Mouse (Mus musculus): ENCODE data around the gene Lim2. TPM values are rescaled to one million over a fixed set of nuclear protein-coding genes. Genes with fewer than 3 reads are reported as not detected.

The Lim2 gene
- polyA plus RNA-seq, 3 experiments from 2014 or later: not detected

DNA sequence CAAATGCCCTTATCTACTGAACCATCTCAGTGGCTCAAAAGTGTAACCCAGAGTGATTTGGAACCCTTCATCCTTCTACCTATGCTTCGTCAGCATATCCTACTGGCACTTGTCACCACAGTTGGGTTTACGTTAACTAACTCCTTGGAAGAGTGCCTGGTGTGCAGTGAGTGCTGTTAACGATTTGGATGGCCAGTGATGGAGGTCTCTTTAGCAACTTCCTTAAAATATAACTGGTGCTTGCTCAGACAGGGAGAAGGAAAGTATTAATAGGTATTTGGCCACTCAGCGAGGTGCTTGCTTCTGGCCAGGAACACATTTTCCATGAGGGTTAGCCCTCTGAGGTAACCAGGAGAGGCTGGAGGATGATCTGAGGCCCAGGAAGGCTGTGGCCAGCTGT lies 20.3 kb downstream of the Lim2 start:
- no peak for ATAC-seq

DNA sequence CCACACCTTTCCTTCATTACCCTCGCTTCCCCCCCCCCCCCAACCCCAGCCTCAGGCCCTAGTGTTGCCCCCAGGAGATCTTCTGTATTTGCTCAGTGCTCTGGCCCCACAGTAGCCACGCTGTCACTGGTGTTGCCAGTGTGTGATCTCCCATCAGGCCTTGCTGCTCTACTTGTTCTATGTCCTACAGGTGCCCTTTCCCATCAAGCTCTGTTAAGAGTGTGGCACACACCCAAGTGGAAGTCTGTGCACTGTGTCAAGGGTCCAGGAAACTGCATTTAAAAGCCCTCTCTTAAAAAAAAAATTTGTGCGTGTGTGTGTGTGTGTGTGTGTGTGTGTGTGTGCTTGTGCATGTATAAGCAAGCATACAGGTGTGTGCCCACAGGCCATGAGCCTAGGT lies 20.8 kb downstream of the Lim2 start:
- ATAC-seq: no peak

DNA sequence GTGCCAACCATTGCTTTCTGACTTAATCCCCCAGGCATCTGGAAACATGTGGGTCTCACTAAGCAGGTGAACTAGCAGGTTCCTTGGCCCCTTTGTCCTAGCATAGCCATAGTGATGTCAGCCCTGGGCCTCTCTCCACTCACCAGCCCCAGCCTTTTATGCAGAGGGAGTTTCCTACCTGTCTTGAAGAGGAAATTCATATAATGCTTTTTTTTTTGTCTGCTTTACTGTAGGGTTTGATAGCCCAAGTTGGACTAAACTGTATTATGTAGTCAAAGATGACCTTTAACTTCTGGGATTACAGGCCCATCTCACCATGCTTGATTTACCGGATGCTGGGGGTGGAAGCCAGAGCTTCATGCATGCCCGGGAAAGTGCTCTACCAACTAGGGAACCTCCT lies 22.3 kb downstream of the Lim2 start:
- no peak for ATAC-seq

DNA sequence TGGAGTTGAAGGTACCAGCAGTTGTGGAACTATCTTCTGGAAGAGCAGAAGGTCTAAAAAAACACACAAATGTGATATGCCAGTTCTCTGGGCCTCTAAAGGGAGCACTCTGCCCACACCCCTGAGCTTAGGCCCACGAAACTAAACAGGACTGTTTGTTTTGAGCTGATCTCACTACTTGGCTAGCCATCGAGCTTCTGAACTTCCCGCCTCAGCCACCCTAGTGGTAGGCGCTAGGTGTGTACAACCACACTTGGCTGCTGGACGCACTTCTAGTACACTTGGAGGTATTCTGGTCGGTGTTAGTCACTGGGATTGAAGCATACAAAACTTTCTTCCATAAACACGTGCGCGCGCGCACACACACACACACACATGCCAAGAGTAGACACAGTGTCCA lies 24.3 kb downstream of the Lim2 start:
- ATAC-seq: no peak

DNA sequence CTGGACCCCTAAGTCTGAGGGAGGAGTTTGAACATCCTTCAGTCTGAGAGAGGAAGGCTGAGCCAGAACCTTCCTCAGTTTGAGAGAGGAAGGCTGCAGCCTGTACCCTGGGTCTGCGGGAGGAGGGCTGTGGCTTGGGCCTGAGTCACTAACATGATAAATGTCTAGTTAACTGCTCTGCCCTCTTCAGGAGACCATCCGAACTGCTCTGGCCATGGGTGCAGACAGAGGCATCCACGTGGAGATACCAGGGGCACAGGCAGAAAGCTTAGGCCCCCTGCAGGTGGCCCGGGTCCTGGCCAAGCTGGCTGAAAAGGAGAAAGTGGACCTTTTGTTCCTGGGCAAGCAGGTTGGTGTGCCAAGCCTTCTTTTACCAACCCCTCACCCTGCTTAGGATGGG lies 25.1 kb downstream of the Lim2 start:
- no peak for ATAC-seq

DNA sequence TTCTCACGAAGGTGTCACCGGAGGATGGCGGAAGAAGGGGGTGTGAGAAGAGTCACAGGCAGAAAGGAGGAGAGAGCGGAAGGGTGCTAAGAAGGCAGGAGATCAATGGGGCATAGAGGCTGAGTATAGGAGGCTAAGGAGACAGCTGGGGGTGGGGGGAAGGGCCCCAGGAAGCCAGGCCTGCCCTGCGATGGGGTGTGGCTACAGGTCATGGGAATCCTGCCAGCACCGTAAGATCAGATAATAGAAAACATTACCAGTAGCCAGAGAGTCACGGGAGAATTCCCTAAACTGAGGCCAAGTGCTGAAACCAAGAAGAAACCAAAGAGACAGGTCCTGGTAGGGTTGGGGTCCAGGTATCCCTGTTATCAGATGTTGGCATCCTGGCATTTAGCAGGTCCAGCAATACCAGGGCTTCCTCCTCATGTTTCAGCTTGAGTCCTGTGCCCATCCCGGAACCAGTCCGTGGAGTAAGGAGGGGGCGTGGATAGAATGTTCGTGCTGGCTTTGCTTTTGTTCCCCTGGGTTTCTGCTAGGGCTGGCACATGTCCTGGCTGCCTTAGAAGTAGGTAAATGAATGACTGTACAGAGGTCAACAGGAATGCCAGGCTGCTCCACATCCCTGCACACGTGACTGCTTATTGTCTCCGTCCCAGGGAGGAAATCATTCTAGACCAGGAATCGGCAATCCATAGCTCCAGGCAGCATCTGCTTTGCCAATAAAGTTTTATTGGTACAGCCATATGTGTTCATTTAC lies 26.3 kb downstream of the Lim2 start:
- no peak for ATAC-seq

DNA sequence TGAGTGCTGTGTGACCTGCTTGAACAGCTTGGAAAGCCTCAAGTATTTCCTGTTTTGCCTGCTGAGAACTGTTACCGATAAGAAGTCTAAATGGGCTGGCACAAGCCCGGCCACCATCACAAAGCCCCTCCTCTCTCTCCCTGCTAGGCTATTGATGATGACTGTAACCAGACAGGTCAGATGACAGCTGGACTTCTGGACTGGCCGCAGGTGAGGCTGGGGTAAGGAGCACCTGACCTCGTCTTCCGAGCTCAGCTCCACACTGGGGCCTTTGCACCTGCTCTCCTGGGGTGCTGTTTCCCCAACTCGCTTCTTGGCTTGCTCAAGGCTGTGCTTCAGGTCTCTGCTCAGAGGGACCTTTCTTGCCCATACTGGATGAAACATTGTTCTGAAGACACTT lies 26.9 kb downstream of the Lim2 start:
- ATAC-seq: no peak

DNA sequence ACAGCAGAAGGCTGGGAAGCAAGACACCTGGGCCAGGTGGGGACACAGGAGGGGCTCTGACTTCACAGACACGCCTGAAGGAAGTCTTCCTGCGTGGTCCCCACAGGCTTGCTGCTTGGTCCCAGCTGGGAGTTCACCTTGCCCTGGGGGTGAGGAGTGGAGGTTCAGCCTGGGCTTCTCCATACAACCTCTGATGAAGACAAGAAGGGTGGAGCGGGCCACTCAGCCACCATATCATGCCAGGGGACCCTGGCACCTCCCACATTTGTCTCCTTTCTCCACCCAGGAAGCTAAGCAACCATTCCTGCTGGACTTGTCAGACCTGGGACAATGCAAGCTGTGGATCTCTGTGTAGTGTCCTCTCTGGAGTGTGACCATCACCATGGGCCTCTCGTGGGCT lies 35.4 kb downstream of the Lim2 start, which contains the start of gene Vsig10l:
TSS of gene Vsig10l (plus strand) at position 301 of the 400 bp plus-strand sequence.
- ATAC-seq: no peak

DNA sequence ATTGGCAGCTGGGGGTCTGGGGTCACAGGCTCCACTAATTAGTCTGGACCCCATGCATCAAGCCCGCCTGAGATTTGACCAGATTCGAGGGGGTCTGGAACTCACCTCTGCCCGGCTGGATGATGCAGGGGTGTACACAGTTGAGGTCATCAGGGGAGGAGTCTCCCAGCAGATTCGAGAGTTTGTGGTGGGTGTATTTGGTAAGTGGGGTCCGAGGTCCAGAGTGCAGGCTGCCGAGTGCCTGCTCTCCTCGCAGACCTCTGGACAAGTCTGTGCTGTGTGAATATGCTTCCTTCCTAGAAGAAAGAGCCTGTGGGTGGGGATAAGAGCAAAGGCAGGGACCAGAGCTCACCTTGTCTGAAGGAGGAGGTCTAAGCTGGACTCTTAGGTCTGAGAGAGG lies 36.5 kb downstream of the Lim2 start:
- no peak for ATAC-seq

DNA sequence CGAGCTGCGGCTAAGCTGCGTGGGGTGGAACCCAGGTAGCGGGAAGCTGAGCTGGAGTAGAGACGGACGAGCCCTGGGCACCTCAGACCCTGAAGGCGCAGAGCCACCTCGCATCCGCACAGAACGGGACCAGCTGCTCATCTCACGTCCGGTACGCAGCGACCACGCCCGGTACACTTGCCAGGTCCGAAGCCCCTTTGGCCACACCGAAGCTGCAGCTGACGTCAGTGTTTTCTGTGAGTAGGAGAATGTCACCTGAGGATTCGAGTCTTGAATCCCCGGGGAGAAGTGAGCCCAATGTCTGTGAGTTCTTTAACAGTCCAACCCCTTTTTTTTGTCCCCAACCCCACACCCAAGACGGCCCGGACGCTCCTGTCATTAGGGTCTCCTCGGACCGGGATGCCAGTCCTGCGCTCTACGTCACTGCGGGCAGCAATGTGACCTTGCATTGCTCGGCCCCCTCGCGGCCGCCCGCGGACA lies 37.4 kb downstream of the Lim2 start:
- no peak for ATAC-seq

DNA sequence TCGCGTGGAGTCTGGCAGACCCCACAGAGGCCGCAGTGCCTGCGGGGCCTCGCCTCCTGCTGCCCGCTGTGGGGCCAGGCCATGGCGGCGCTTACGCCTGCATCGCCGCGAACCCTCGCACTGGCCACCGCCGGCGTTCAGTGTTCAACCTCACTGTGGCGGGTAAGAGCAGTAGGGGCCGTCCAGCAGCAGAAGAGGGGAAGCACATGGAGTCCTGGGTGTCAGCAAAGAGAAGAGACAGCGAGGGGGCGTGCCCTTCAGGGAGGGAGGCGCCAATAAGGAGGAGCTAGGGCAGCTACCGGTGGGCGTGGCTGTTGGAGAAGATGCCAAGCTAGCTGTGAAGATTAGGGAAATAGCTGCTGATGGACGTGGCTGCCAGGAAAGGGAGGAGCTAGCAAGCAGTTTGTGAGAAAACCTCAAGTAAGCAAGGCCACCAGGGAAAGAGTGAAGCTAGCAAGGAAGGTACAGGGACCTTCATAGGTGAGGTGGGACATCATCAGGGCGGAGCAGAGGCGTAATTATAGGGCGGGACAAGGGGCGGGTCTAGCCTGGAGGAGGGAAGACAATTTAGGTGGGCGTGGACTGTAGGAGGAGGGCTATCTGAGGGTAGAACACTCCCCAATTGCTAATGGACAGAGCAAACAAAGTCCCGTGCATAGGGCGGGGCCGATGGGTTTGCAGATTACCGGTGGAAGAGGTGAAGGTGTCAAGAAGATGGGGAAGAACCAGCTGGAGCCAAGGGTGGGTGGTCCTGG lies 38.1 kb downstream of the Lim2 start:
- ATAC-seq: peak; percentile 84

DNA sequence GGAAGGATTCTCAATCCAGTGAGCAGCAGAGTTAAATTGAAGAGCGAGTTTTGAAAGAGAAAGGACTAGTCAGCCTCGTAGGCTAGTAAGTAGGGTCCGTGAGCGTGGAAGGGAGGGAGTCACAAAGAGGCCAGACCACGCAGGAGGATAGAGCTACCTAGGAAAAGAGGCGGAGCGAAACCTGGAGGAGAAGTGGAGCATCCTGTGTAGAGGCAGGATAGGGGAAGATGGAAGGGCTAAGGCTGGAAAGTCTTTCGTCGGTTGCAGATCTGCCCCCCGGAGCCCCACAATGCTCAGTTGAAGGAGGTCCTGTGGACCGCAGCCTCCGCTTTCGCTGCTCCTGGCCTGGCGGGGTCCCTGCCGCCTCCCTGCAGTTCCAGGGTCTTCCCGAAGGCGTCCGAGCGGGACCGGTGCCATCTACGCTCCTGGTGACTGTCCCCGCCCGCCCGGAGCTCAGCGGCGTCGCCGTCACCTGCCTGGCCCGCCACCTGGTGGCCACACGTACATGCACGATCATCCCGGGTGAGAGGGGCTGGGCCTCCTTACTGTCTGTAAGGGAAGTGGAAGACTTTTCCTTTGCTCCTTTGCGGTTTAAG lies 38.7 kb downstream of the Lim2 start:
- peak; percentile 69 for ATAC-seq

DNA sequence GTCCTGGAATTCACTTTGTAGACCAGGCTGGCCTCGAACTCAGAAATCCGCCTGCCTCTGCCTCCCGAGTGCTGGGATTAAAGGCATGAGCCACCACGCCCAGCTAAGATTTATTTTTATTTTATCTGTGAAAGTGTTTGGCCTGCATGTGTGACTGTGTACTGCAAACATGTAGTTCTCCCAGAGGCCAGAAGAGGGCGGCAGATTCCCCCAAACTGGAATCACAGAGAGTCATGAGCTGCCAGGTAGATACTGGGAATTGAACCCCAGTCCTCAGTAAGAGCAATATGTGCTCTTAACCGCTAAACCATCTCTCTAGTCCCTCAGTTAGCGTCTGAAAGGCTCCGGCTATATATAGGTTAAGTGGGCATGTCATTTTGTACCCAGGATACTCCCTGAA lies 42.9 kb downstream of the Lim2 start:
- ATAC-seq: no peak

DNA sequence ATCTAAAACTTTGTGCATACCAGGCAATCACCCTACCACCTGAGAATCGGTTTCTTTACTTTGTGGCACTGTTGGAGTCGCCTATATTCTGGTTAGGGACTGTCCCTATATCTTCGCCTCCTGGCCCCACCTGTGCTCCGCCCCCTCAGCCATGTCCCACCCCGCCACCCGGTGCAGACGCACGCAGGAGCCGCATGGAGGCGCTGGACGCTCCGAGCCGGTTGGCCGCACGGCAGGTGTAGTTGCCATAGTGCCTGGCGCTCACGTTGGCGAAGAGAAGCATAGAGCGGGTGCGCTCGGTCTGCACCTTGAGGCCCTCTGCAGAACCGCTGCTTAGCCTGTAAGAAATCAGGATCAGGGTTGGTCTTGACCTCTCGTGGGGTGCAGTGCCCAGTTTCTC lies 48.2 kb downstream of the Lim2 start:
- ATAC-seq: peak; percentile 86

DNA sequence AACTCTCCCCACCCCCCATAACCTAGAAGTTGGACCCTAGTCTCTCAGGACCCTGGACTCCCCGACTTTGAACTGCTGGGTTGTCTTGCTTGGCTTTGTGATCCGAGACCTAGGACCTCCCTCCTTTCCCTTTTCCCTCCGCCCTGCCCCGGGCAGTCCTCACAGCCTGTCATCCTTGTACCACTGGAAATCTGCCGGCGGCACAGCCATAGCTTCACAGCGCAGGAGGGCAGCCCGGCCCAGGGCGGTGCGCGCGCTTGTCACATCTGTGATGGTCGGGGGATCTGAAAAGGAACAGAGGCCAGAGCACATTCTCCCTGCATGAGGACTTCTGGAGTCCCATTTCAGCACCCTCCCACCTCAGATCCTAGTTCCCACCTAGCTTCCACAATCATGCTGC lies 48.9 kb downstream of the Lim2 start:
- ATAC-seq: no peak

DNA sequence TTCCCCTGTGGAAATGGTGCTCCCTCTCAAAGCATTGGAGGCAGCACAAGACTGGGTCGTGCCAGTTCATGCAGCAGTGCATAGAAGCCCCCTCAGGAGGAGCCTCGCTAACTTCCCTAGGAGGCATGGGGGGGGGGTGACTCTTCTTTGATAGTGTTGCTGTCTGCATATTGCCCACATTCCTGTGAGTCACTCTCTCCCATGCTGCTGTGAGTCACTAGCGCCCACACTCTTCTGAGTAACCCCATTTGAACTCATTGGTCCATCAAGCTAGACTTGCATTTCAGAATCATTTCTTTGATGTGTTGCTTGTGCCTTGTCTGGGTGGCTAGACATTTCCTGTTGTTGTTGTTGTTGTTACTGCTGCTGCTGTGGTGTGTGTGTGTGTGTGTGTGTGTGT lies 53.7 kb downstream of the Lim2 start:
- peak; percentile 93 for ATAC-seq

DNA sequence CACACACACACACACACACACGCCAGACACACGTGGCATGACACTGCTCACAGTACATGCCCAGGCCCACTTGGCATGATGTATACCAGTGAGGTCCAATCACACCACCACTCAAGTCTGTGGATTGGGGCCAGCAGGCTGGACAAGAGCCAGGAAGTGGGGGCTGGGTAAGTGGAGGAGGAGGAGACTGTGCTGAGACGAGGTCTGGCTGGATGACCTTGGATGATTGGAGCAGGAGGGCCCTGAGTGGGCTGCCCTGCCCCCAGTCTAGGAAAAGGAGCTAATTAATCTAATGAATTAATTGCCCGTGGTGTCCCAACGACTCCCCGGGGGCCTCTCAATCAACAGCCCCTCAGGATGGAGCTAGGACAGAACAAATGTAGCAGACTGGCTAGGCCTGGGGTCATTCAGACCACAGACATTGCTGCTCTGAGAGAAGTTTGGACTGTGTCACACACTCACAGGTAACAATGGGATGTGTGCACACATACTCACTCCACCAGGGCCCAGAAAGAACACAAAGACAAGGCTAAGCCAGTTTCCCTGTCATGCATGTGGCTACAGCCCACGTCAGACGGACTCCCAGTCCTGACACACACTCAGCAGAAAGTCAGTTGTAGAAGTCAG lies 54.7 kb downstream of the Lim2 start:
- no peak for ATAC-seq

DNA sequence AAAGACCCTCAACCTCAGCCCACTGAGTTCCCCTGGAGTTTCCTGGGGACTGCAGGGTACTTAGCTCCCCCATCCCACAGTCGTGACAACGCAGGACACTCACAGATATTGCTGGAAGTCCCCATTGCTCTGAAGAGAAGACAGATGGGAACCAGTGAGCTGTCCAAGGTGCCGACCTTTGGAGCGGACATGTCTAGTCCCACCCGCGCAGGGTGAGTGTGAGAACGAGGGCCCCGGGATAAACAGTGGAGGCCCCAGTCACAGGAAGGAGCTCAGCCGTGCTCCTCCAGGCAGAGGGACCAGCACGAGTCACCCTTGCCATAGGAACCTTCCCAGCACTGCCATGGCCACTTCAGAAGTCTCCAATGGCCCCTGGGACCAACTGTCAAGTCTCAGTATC lies 55.8 kb downstream of the Lim2 start:
- ATAC-seq: no peak

Other genes starting within 250 kb of the Lim2 start
- gene Zfp715, start 114.4 kb upstream of the Lim2 start, polyA plus RNA-seq (2017; shearing (Covaris generic)): 10 to 100 TPM; 14.9 to 19.1 (median 18.7) TPM
- not detected for gene Siglecf, start 76.3 kb upstream of the Lim2 start, polyA plus RNA-seq (2017; shearing (Covaris generic))
- gene Siglecg, start 19.5 kb upstream of the Lim2 start, polyA plus RNA-seq (2017; shearing (Covaris generic)): 1 to 10 TPM in 2 of 3 experiments, not detected in 1; 1.5 to 2.0 TPM
- gene Nkg7, start 9.4 kb downstream of the Lim2 start, polyA plus RNA-seq (2017; shearing (Covaris generic)): 1,000 to 10,000 TPM in 1 of 3 experiments, 100 to 1,000 TPM in 2; 132 to 2,523 (median 190) TPM
- gene Cldnd2, start 13.1 kb downstream of the Lim2 start, polyA plus RNA-seq (2017; shearing (Covaris generic)): under 1 TPM in 1 of 3 experiments, not detected in 2; 0.80 TPM
- 100 to 1,000 TPM; 173 to 290 (median 214) TPM for gene Etfb, start 16.4 kb downstream of the Lim2 start, polyA plus RNA-seq (2017; shearing (Covaris generic))
- gene Gm45233, start 16.5 kb downstream of the Lim2 start, polyA plus RNA-seq (2017; shearing (Covaris generic)): not detected
- gene Vsig10l, start 35.5 kb downstream of the Lim2 start, polyA plus RNA-seq (2017; shearing (Covaris generic)): 1 to 10 TPM; 2.4 to 6.8 (median 2.9) TPM
- gene Iglon5, start 62.4 kb downstream of the Lim2 start, polyA plus RNA-seq (2017; shearing (Covaris generic)): under 1 TPM in 2 of 3 experiments, not detected in 1; 0.15 to 0.36 TPM
- gene 4931406B18Rik, start 78.3 kb downstream of the Lim2 start, polyA plus RNA-seq (2017; shearing (Covaris generic)): not detected
- gene Cd33, start 116.8 kb downstream of the Lim2 start, polyA plus RNA-seq (2017; shearing (Covaris generic)): under 1 TPM in 1 of 3 experiments, not detected in 2; 0.39 TPM
- 1 to 10 TPM; 2.8 to 4.3 (median 3.3) TPM for gene Zfp658, start 134.6 kb downstream of the Lim2 start, polyA plus RNA-seq (2017; shearing (Covaris generic))
- 10 to 100 TPM; 10.7 to 11.7 (median 11.7) TPM for gene Zfp719, start 151.9 kb downstream of the Lim2 start, polyA plus RNA-seq (2017; shearing (Covaris generic))
- gene Zfp819, start 179.5 kb downstream of the Lim2 start, polyA plus RNA-seq (2017; shearing (Covaris generic)): not detected
- gene Ceacam18, start 207.0 kb downstream of the Lim2 start, polyA plus RNA-seq (2017; shearing (Covaris generic)): not detected
- under 1 TPM; 0.45 to 0.78 (median 0.51) TPM for gene Siglece, start 232.5 kb downstream of the Lim2 start, polyA plus RNA-seq (2017; shearing (Covaris generic))
- 1 to 10 TPM; 1.1 to 2.0 (median 1.3) TPM for gene Ctu1, start 244.3 kb downstream of the Lim2 start, polyA plus RNA-seq (2017; shearing (Covaris generic))

Data from inflammation-experienced regulatory T-cells, adult 6 months (primary cell).